Mouse (Mus musculus) kidney, adult 2 months (tissue): ENCODE results near the gene Pde4d. TPM values are rescaled to one million over a fixed set of nuclear protein-coding genes. Genes with fewer than 3 reads are reported as not detected.

Experiments used
- DNase-seq: peaks from one replicate; pipeline ENCODE4 v3.0.0; 2021
- H3K27ac ChIP-seq: fragments of 200-500 bp; 2 replicates; pipeline ENCODE4 v1.5.1; 2012; ENCODE audit warnings: low read depth, low read length, control low read depth, inconsistent platforms; ENCODE audit not compliant: insufficient read depth
- H3K27me3 ChIP-seq: fragments of 200-500 bp; replicated peaks from 2 replicates; pipeline ENCODE4 v1.6.1; 2012; ENCODE audit warnings: mild to moderate bottlenecking, moderate library complexity, low read length, inconsistent platforms; ENCODE audit not compliant: control insufficient read depth, insufficient read depth
- H3K36me3 ChIP-seq: fragments of 200-500 bp; 2 replicates; pipeline ENCODE4 v1.6.1; 2012; ENCODE audit warnings: mild to moderate bottlenecking, moderate library complexity, low read length, inconsistent platforms; ENCODE audit not compliant: control insufficient read depth, insufficient read depth
- H3K4me1 ChIP-seq: fragments of 200-500 bp; 2 replicates; pipeline ENCODE4 v1.6.1; 2011; ENCODE audit warnings: low read length; ENCODE audit not compliant: control insufficient read depth, insufficient read depth
- H3K4me3 ChIP-seq: fragments of 200-500 bp; 2 replicates; pipeline ENCODE4 v1.5.1; 2011; ENCODE audit warnings: mild to moderate bottlenecking, low read depth, low read length, control low read depth; ENCODE audit not compliant: insufficient read depth
- CTCF ChIP-seq: fragments of 200-500 bp; conservative IDR thresholded peaks from 2 replicates; pipeline ENCODE4 v1.5.1; 2011; ENCODE audit warnings: low read depth, mild to moderate bottlenecking, control low read depth, low read length, moderate library complexity, mixed read lengths; ENCODE audit not compliant: insufficient read depth, insufficient read length
- POLR2A ChIP-seq: fragments of 200-500 bp; IDR thresholded peaks from one replicate; pipeline ENCODE4 v1.6.1; 2011; ENCODE audit warnings: low read depth, low read length, control low read depth
- WGBS: fragments of 180-500 bp; shearing (Covaris S2); methylation state at CpG from one replicate; pipeline ENCODE4 v1.1.7; 2018; 5-methylcytosine and 5-hydroxymethylcytosine counted together
- polyA plus RNA-seq: library from polyadenylated mRNA; depleted of rRNA; stranded (reverse); fragments of >200 nt; gene quantifications from 2 replicates; pipeline ENCODE4 v1.2.3, GENCODE M21; 2012

Pde4d gene
- polyA plus RNA-seq, 1 experiment, result 18.3 TPM

- H3K27ac ChIP-seq, result no peak overlapping the region
- DNase-seq, result no peak
- H3K36me3 ChIP-seq, result no peaks in the 10 kb centered on the region
- 88% methylated on average over 3 of the region's 3 CpGs for WGBS
- no peaks in the 10 kb centered on the region for H3K27me3 ChIP-seq
- no peak overlapping the region for H3K4me3 ChIP-seq
- TF ChIP-seq POLR2A (no peak), CTCF (no peak)
- H3K4me1 ChIP-seq, result no peaks in the 10 kb centered on the region
Observed at GRCm38 (mm10) chr13:108751155-108751840, 301.6 kb downstream of the Pde4d start.

GRCm38 (mm10) chr13:108757477-108757876 lies 307.7 kb downstream of the Pde4d start:
- Histone ChIP-seq H3K4me3 (no peak overlapping the region), H3K27ac (no peak overlapping the region)
- TF ChIP-seq CTCF (no peak), POLR2A (no peak)

GRCm38 (mm10) chr13:108758331-108758730 lies 308.6 kb downstream of the Pde4d start:
- Histone ChIP-seq H3K27ac (no peak overlapping the region), H3K4me3 (no peak overlapping the region)
- 91% methylated on average over 4 of the region's 4 CpGs for WGBS

More at GRCm38 (mm10) chr13:108757477-108757876, 307.7 kb downstream of the Pde4d start:
- Histone ChIP-seq H3K27me3 (no peaks in the 10 kb centered on the region), H3K36me3 (no peaks in the 10 kb centered on the region), H3K4me1 (no peaks in the 10 kb centered on the region)
- WGBS, result 89% methylated on average over 7 of the region's 7 CpGs
- DNase-seq, result no peak

GRCm38 (mm10) chr13:108759140-108759539 lies 309.4 kb downstream of the Pde4d start:
- no peak for DNase-seq
- no peaks in the 10 kb centered on the region for H3K36me3 ChIP-seq
- WGBS, result 87% methylated on average over 4 of the region's 4 CpGs
- H3K27me3 ChIP-seq, result no peaks in the 10 kb centered on the region
- no peak overlapping the region for H3K27ac ChIP-seq
- no peak overlapping the region for H3K4me3 ChIP-seq
- TF ChIP-seq CTCF (no peak), POLR2A (no peak)
- H3K4me1 ChIP-seq, result no peaks in the 10 kb centered on the region

More at GRCm38 (mm10) chr13:108758331-108758730, 308.6 kb downstream of the Pde4d start:
- Histone ChIP-seq H3K27me3 (no peaks in the 10 kb centered on the region), H3K4me1 (no peaks in the 10 kb centered on the region), H3K36me3 (no peaks in the 10 kb centered on the region)
- TF ChIP-seq POLR2A, result no peak
- no peak for TF ChIP-seq CTCF
- DNase-seq, result no peak

- DNase-seq, result no peak
- H3K4me3 ChIP-seq, result no peak overlapping the region
- WGBS, result 84% methylated on average over 3 of the region's 3 CpGs
- no peak overlapping the region for H3K27ac ChIP-seq
- no peaks in the 10 kb centered on the region for H3K27me3 ChIP-seq
- no peaks in the 10 kb centered on the region for H3K4me1 ChIP-seq
- no peaks in the 10 kb centered on the region for H3K36me3 ChIP-seq
- no peak for TF ChIP-seq CTCF
Observed at GRCm38 (mm10) chr13:108763295-108763694, 313.5 kb downstream of the Pde4d start.

- no peaks in the 10 kb centered on the region for H3K36me3 ChIP-seq
- no peak overlapping the region for H3K27ac ChIP-seq
- DNase-seq, result no peak
- H3K27me3 ChIP-seq, result no peaks in the 10 kb centered on the region
- TF ChIP-seq CTCF (no peak), POLR2A (no peak)
- H3K4me3 ChIP-seq, result no peak overlapping the region
- WGBS, result 75% methylated on average over 11 of the region's 11 CpGs
- no peaks in the 10 kb centered on the region for H3K4me1 ChIP-seq
Observed at GRCm38 (mm10) chr13:108766020-108766727, 316.4 kb downstream of the Pde4d start.

GRCm38 (mm10) chr13:108769465-108770056 lies 319.8 kb downstream of the Pde4d start:
- no peak for DNase-seq
- TF ChIP-seq CTCF, result no peak
- no peak for TF ChIP-seq POLR2A
- WGBS, result 46% methylated on average over 3 of the region's 3 CpGs

More at GRCm38 (mm10) chr13:108769465-108770056, 319.8 kb downstream of the Pde4d start:
- Histone ChIP-seq H3K27me3 (no peaks in the 10 kb centered on the region), H3K4me1 (peaks cover 4% of the 10 kb centered on the region; the same call in 1 of the 2 replicates), H3K36me3 (no peaks in the 10 kb centered on the region), H3K27ac (no peak overlapping the region), H3K4me3 (no peak overlapping the region)
